Mouse (Mus musculus): ENCODE measurements around the gene Fastkd5.

The Fastkd5 gene

GRCm38 (mm10) chr2:130575873-130576272 is 54.0 kb downstream of the Fastkd5 start, which contains the start of gene Oxt:
TSS of gene Oxt (plus strand) at chr2:130576173.
- DNase-seq = no peak

GRCm38 (mm10) chr2:130574960-130575359 is 54.9 kb downstream of the Fastkd5 start:
- no peak for DNase-seq

- no peak for DNase-seq
These were observed 59.9 kb downstream of the Fastkd5 start for GRCm38 (mm10) chr2:130569926-130570325.

- DNase-seq = no peak
These were observed 60.9 kb downstream of the Fastkd5 start for GRCm38 (mm10) chr2:130568921-130569320.

GRCm38 (mm10) chr2:130564983-130565382 is 64.8 kb downstream of the Fastkd5 start:
- no peak for DNase-seq

- DNase-seq = no peak
These were observed 65.8 kb downstream of the Fastkd5 start for GRCm38 (mm10) chr2:130564063-130564462.
